Mouse (Mus musculus) lung, postnatal 25 days (tissue): ENCODE results near the gene Hist2h4.
"Not testable (repeated sequence)": the region's sequence is repeated elsewhere in the genome, so short reads cannot be mapped to it uniquely, and the experiment has no call there.

ENCODE experiments used
- DNase-seq: peaks from one replicate; pipeline ENCODE4 v3.0.0; 2022; ENCODE audit warnings: low spot score

Hist2h4 gene

DNA sequence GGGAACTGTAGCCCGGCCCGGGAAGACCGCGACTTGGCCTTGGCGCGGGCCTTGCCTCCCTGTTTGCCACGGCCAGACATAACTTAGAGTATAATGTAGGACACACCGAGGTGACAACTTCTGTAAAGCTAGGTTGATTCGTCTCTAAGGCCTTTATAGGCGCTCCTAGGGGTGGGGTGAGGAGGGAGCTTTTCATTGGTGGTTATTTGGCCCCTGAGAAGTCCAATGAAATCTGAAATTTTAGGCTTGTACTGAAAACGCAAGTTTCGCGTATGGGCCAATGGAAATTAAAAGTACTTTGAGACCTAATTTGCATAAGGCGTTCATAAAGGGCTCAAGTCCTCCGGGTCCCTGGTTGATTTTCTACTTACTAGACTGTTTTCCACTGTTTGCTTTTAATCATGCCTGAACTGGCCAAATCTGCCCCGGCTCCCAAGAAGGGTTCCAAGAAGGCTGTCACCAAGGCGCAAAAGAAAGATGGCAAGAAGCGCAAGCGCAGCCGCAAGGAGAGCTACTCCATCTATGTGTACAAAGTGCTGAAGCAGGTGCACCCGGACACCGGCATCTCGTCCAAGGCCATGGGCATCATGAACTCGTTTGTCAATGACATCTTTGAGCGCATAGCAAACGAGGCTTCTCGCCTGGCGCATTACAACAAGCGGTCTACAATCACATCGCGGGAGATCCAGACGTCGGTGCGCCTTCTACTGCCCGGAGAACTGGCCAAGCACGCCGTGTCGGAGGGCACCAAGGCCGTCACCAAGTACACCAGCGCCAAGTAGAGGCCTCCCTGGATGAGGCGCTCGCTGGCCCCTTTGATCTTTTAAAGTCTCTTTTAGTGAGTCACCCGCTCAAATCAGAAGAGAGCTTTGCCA, 42.1 kb downstream of the Hist2h4 start, which contains the start of the genes Hist2h2ac and Hist2h2be:
Gene Hist2h2ac (minus strand): TSS at position 116 of the 875 bp plus-strand sequence.
Gene Hist2h2be (plus strand): TSS at position 355 of the 875 bp plus-strand sequence.
- DNase-seq: peak; percentile 96

DNA sequence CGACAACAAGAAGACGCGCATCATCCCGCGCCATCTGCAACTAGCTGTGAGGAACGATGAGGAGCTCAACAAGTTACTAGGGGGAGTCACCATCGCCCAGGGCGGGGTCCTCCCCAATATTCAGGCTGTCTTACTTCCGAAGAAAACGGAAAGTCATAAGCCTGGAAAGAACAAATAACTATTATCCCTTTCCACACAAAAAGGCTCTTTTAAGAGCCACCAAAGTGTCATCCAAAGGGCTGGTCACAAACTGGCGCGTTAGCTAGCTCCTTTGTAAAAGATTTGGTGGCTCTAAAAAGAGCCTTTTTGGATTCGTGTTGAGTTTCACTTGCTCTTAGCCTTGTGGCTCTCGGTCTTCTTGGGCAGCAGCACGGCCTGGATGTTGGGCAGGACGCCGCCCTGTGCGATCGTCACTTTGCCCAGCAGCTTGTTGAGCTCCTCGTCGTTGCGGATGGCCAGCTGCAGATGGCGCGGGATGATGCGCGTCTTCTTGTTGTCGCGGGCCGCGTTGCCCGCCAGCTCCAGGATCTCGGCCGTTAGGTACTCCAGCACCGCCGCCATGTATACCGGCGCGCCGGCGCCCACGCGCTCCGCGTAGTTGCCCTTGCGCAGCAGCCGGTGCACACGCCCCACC, 42.9 kb downstream of the Hist2h4 start:
- not testable (repeated sequence) for DNase-seq

DNA sequence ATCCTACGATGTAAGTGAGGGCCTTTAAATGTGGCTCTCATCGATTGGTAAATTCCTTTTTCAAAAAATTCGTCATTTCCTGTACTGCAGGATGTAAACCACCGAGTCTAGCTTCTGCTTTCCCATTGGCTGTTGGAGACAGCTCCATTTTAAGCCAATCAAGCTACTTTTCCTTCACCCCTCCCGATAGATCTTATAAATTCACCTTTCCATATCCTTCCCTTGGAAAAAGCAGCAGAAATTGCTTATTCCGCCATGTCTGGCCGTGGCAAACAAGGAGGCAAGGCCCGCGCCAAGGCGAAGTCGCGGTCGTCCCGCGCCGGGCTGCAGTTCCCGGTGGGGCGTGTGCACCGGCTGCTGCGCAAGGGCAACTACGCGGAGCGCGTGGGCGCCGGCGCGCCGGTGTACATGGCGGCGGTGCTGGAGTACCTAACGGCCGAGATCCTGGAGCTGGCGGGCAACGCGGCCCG, 43.4 kb downstream of the Hist2h4 start, which contains the start of the genes Bola1 and Hist2h2ab:
Gene Bola1 (minus strand): TSS at position 49 of the 470 bp plus-strand sequence.
Gene Hist2h2ab (plus strand): TSS at position 205 of the 470 bp plus-strand sequence.
- peak; percentile 90 for DNase-seq

GRCm38 (mm10) chr3:96219191-96219641, 43.9 kb downstream of the Hist2h4 start:
- DNase-seq: peak; percentile 46
